Mouse (Mus musculus) megakaryocyte, adult 5-6 weeks (primary cell): ENCODE data around the gene Cox20. TPM values are rescaled to one million over a fixed set of nuclear protein-coding genes. Genes with fewer than 3 reads are reported as not detected.
"Not testable (repeated sequence)": the region's sequence is repeated elsewhere in the genome, so short reads cannot be mapped to it uniquely, and the experiment has no call there.

Source experiments
- ATAC-seq: 2 replicates; pipeline ENCODE4 v1.8.0; 2016; ENCODE audit warnings: mild to moderate bottlenecking, inconsistent platforms; ENCODE audit not compliant: poor library complexity, severe bottlenecking
- total RNA-seq, 2 experiments: library from RNA; stranded (forward) in 1 of 2; stranded (reverse) in 1 of 2; fragments of 153-499, 151-499 nt in 1 of 2; fragments of 221-1000, 200-1000 nt in 1 of 2; gene quantifications; 2 replicates each; pipeline versions ENCODE4 v1.2.3 to v1.2.4; 2015 to 2017

The Cox20 gene
- total RNA-seq, 2 experiments from 2014 or later = 158 to 163 TPM

GRCm38 (mm10) chr1:178320038-178320722, 1.2 kb downstream of the Cox20 start:
- ATAC-seq = no peak

GRCm38 (mm10) chr1:178320723-178321590, 2.0 kb downstream of the Cox20 start:
- no peak for ATAC-seq

- no peak for ATAC-seq
These were observed 2.9 kb downstream of the Cox20 start for GRCm38 (mm10) chr1:178321730-178322357.

- no peak for ATAC-seq
These were observed 4.3 kb downstream of the Cox20 start for GRCm38 (mm10) chr1:178323235-178323634.

GRCm38 (mm10) chr1:178324568-178324967, 5.6 kb downstream of the Cox20 start:
- ATAC-seq = no peak

GRCm38 (mm10) chr1:178326357-178326756, 7.4 kb downstream of the Cox20 start:
- ATAC-seq = no peak

GRCm38 (mm10) chr1:178326950-178327349, 8.0 kb downstream of the Cox20 start:
- no peak for ATAC-seq

- ATAC-seq = peak; percentile 41; the same call in 1 of the 2 replicates
These were observed 10.1 kb downstream of the Cox20 start for GRCm38 (mm10) chr1:178329017-178329416.

GRCm38 (mm10) chr1:178329946-178330345, 11.0 kb downstream of the Cox20 start:
- ATAC-seq = no peak

- ATAC-seq = no peak
These were observed 16.9 kb downstream of the Cox20 start for GRCm38 (mm10) chr1:178335860-178336261.

- peak; percentile 62 for ATAC-seq
These were observed 17.4 kb downstream of the Cox20 start for GRCm38 (mm10) chr1:178336289-178336775.

GRCm38 (mm10) chr1:178336777-178337481, 18.0 kb downstream of the Cox20 start:
- peak; percentile 48 for ATAC-seq

- peak; percentile 74 for ATAC-seq
These were observed 18.8 kb downstream of the Cox20 start, which contains the start of gene Hnrnpu for GRCm38 (mm10) chr1:178337551-178338317. Gene Hnrnpu (minus strand): TSS chr1:178337797.

- no peak for ATAC-seq
These were observed 19.4 kb downstream of the Cox20 start for GRCm38 (mm10) chr1:178338318-178338641.

GRCm38 (mm10) chr1:178340213-178340612, 21.3 kb downstream of the Cox20 start:
- no peak for ATAC-seq

GRCm38 (mm10) chr1:178341435-178341834, 22.5 kb downstream of the Cox20 start:
- no peak for ATAC-seq

GRCm38 (mm10) chr1:178342063-178342462, 23.1 kb downstream of the Cox20 start:
- ATAC-seq = no peak

GRCm38 (mm10) chr1:178342612-178343011, 23.7 kb downstream of the Cox20 start:
- ATAC-seq = peak; percentile 47; the same call in 1 of the 2 replicates

GRCm38 (mm10) chr1:178344071-178344805, 25.3 kb downstream of the Cox20 start:
- ATAC-seq = not testable (repeated sequence)
